Mouse (Mus musculus) cerebellum, adult 2 months (tissue): ENCODE measurements around the gene Pprc1.

Experiments
- CTCF ChIP-seq: fragments of 200-500 bp; IDR thresholded peaks from 2 replicates; pipeline ENCODE4 v1.5.1; 2011; ENCODE audit warnings: low read depth, mild to moderate bottlenecking, control low read depth, low read length, moderate library complexity, borderline replicate concordance; ENCODE audit not compliant: insufficient read depth
- POLR2A ChIP-seq: fragments of 200-500 bp; IDR thresholded peaks from 2 replicates; pipeline ENCODE4 v1.6.1; 2011; ENCODE audit warnings: low read length, control low read depth, borderline replicate concordance; ENCODE audit not compliant: insufficient read depth

- no peak for TF ChIP-seq POLR2A
- TF ChIP-seq CTCF = no peak
These were observed 51.7 kb downstream of the Pprc1 start for GRCm38 (mm10) chr19:46096396-46096795.
